Mouse (Mus musculus): ENCODE data around the gene Azin2. TPM values are rescaled to one million over a fixed set of nuclear protein-coding genes. Genes with fewer than 3 reads are reported as not detected.

Azin2 gene
- total RNA-seq, 1 experiment from 2014 or later, result 1.1 TPM

- ATAC-seq (replicated peaks; ENCODE audit: low read depth, poor library complexity, severe bottlenecking), result peak; percentile 30
These were observed 78.2 kb downstream of the Azin2 start for GRCm38 (mm10) chr4:128883801-128884710.

GRCm38 (mm10) chr4:128883379-128883781 lies 78.9 kb downstream of the Azin2 start, which contains the start of gene Trim62:
Gene Trim62, plus strand, starts transcription at chr4:128883580.
- ATAC-seq (replicated peaks; ENCODE audit: low read depth, poor library complexity, severe bottlenecking), result peak; percentile 79

Other genes with a start within 250 kb of the Azin2 start
- 0.09 TPM in 1 of 2 replicates, not detected in the other for gene A3galt2, start 207.1 kb downstream of the Azin2 start, total RNA-seq (2017)
- gene Zfp362, start 156.4 kb downstream of the Azin2 start, total RNA-seq (2017), result 8.1 and 14.6 TPM in 2 replicates
- gene Trim62, start 78.9 kb downstream of the Azin2 start, total RNA-seq (2017), result 0.37 and 0.39 TPM in 2 replicates
- 148 and 164 TPM in 2 replicates for gene Ak2, start 29.5 kb upstream of the Azin2 start, total RNA-seq (2017)
- gene Rnf19b, start 95.8 kb upstream of the Azin2 start, total RNA-seq (2017), result 33.2 and 35.7 TPM in 2 replicates
- not detected in 2 replicates for gene Tmem54, start 143.1 kb upstream of the Azin2 start, total RNA-seq (2017)
- 0.41 TPM in 1 of 2 replicates, not detected in the other for gene Hpca, start 159.6 kb upstream of the Azin2 start, total RNA-seq (2017)
- gene Fndc5, start 174.6 kb upstream of the Azin2 start, total RNA-seq (2017), result not detected in 2 replicates
- 15.3 and 22.3 TPM in 2 replicates for gene S100pbp, start 227.3 kb upstream of the Azin2 start, total RNA-seq (2017)
- 50.9 and 62.3 TPM in 2 replicates for gene Yars, start 227.3 kb upstream of the Azin2 start, total RNA-seq (2017)